Mouse (Mus musculus): ENCODE results near the gene Atp6ap1l. TPM values are rescaled to one million over a fixed set of nuclear protein-coding genes. Genes with fewer than 3 reads are reported as not detected.
A peak's percentile ranks its signal among the peaks of the same experiment; 100 is the strongest.

Atp6ap1l gene
- total RNA-seq, 2 experiments from 2014 or later, result 2.2 to 2.6 TPM

DNA sequence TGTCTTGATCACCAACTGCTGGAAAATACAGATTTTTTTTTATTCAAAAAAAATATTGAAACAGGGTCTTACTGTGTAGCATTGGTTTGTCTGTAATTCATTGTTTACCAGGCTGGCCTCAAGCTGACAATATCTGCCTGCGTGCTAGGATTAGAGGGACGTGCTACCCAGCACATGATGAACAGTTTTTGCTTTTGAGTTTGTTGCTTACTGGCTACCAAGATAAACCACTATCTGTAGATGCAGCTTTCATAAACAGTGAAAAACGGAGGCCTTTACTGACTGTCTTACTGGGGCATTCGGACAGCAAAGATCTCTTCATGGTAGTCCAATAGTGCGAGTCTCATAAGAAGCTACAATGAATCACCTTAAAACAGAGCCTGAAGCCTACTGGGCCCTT is 15.0 kb downstream of the Atp6ap1l start:
- no peak for DNase-seq (ENCODE audit: low spot score in 2 of 2)

- peak; percentile 84 for DNase-seq (ENCODE audit: low spot score in 2 of 2)
These were observed 18.6 kb downstream of the Atp6ap1l start for GRCm38 (mm10) chr13:90886568-90886983.

GRCm38 (mm10) chr13:90885856-90886532 is 19.2 kb downstream of the Atp6ap1l start:
- DNase-seq (ENCODE audit: low spot score in 2 of 2), result no peak

DNA sequence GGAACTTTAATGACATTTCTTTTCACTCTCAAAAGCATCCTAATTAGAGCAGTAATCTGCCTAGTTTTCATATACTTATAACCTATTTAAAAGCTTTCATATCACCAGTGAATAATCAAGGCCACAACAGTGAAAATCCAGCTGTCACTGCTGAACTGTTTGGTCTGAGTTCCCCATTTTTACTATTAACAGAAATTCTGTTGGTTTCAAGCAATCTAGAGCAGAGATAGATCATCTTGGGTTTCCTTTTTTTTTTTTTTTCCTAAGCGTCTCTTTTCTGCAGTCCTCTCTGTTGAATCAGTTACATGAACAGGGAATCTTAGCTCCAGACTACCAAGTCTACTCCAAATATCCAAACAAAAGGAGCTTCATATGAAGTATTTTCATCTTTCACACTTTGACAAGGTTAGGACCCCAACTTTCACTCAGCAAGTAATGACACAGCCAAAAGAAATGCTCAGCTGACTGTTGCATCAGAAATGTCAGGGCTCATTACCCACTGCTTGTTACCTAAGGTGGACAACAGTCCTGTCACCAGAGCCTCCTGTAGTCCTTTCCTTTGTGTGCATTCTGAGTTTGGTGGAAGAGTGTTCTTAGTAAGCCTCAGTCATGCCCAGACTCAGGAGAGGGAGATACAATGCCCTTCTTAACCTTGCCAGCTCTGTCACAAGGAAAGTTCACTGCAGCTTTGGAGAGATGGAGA is 23.3 kb downstream of the Atp6ap1l start:
- DNase-seq (ENCODE audit: low spot score in 2 of 2), result no peak

- no peak for DNase-seq (ENCODE audit: low spot score in 2 of 2)
These were observed 33.6 kb downstream of the Atp6ap1l start for GRCm38 (mm10) chr13:90871579-90871978.

- DNase-seq (ENCODE audit: low spot score in 2 of 2), result no peak
These were observed 36.0 kb downstream of the Atp6ap1l start for GRCm38 (mm10) chr13:90869157-90869556.

DNA sequence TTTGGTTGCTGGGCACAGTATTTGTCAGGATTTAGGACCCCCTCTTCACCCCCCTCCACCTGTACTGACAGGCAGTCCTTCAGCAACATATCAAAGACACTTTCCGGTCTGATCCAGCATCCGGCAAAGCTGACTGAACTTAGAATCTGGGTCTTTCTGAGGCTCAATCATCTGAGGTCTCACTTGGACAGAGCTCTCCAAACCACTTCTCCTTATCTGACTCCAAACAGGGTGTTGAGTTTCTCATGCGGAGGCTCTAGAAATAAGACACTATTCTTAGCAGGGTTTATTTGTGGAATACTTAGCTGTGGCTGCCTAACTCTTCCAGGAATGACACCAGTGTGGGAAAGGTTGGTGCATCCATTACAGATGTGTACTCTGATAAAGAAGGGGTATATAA is 43.0 kb downstream of the Atp6ap1l start:
- DNase-seq (ENCODE audit: low spot score in 2 of 2), result no peak

DNA sequence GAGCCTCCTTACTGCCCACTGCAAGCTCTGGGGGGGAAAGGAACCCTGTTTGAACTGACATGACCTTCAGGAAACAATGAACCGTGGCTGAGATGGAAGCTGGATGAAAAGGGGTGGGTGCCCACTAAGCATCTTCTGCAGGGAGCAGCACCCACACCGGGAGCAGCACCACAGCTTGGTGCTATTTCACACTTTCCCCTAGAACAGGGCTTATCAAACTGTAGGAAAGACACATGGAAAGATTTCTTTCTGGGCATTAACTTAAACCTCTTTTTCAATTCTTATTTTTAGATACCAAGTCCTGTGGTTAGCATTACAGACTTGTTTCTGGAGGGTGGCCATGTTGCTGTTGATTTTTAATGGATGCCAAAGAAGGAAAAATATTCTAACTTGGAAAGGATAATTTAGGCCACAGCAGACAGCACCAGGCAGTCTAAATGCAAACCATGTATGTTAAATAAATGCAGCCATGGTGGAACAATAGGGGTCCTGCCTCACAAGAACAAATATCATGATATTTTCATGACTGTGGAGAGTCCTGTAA is 44.2 kb downstream of the Atp6ap1l start:
- DNase-seq (ENCODE audit: low spot score in 2 of 2), result no peak

GRCm38 (mm10) chr13:90852727-90853630 is 52.2 kb downstream of the Atp6ap1l start:
- no peak for DNase-seq (ENCODE audit: low spot score in 2 of 2)

DNA sequence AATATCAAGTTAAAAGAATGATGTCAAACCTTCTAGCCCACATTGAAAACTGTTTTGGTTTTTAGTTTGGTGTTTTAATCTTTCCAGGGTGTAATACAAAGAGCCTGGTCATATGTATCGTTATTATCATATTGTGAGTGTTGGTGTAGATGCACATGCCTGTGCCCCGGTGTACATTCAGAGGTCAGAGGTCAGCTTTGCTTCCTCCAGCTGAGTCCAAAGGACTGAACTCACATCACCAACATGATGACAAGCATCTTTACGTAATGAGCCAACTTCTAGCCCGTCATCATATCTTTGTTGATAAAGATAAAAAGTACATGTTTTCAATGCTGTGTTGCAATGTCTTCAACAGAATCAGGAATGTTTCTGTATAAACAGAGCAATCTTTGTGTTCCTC is 53.4 kb downstream of the Atp6ap1l start:
- no peak for DNase-seq (ENCODE audit: low spot score in 2 of 2)

DNA sequence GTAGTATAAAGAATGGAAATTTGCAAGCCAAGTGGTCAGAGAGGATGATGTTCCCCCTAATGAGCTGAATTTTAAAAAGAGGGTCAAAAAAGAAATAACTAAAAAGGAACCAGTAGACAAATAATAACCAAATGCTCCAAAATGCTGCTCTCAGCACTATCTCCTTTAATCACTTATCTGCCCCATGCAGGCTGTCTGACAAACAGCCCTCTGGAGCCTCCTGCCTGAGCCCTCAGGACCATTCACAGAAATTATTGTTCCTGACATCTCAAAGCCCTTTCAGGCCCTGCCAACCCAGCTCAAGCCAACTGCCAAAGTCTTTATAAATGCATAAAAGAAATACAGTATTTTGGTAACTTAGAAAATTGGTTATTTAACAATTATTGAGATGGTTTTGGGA is 61.0 kb downstream of the Atp6ap1l start:
- DNase-seq (ENCODE audit: low spot score in 2 of 2), result no peak

- DNase-seq (ENCODE audit: low spot score in 2 of 2), result no peak
These were observed 61.7 kb downstream of the Atp6ap1l start for GRCm38 (mm10) chr13:90843412-90843811.

DNA sequence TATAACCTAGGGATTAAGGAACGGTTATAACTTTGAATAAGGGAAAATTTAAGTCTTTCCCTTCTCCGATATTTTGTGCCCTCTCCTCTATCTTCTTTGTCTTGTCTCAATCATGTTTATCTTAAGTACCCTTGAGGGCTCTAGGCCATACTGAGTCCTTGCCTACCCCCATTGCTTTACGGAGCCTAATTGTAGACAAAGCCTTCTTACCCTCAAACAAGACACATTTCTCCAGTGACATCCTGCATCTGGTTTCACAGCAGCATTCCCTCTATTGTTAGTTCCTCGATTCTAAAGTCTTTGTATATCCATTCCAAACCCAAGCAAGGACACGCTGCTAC is 64.0 kb downstream of the Atp6ap1l start:
- no peak for DNase-seq (ENCODE audit: low spot score in 2 of 2)

DNA sequence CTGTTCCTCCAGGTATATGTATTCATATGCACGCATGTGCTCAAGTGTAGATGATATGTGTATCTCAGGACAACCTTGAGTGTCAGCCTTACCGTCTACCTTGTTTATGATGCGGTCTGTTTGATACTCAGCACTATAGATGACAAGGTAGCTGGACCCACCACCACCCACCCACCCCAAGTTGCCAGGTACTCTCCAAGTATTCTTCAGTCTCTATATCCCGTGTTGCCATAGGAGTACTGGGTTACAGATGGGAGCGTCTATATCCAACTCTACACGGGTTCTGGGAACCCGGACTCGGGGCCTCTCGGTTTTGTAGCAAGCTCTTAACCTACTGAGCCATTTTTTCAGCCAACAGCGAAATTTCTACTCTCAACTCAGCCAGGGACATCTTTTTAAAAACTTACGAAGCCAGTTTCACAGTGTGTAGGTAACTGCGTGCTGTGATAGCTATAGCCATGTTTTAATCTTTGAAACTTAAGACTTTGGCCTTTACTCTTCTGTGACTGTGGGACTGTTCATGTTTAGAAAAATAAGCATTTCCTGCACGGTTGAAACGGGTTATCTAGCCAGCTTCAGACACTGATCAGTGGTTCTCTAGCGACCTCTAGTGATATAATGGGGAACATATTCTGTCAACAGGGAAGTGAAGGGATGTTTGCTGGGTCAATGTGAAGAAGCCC is 64.5 kb downstream of the Atp6ap1l start:
- DNase-seq (ENCODE audit: low spot score in 2 of 2), result peak in 1 of 2 experiments; percentile 37

DNA sequence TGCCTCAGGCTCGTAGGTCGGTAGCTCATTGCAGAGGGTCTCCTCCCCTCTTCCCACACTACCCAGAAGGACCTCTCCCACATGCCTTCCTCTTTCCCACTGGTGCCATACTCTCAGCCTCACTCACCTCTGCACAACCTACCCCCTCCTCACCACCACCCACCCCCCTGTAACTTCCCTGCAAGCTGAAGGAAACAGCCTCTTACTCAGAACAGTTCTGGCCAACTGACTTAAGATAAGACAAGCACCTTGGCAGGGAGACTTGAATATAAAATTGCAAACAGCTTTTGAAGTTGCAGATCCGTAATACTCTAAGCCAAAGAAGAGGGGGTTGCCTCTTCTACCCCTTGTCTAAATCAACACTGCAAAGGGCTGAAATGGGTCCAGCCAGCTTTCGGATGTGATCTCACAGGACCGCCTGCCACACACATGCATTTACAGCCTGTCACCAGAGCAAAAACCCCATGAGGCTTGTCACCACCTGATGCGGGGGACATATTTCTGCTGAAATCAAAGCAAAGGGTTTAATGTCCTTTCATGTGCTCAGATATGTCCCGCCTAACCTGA is 71.4 kb downstream of the Atp6ap1l start:
- DNase-seq (ENCODE audit: low spot score in 2 of 2), result no peak

Other genes with a start within 250 kb of the Atp6ap1l start
- 100 to 1,000 TPM; 241 to 323 TPM for gene Rps23, start 17.6 kb upstream of the Atp6ap1l start, total RNA-seq (2021)